Mouse (Mus musculus) ES-Bruce4 (cell line): ENCODE measurements around the gene Vsx2.

ENCODE experiments used
- CTCF ChIP-seq: IDR thresholded peaks from one replicate; pipeline ENCODE4 v1.8.1; 2011; ENCODE audit warnings: low read depth, low read length
- EP300 ChIP-seq: IDR thresholded peaks from 2 replicates; pipeline ENCODE4 v1.6.1; 2011; ENCODE audit warnings: low read depth, low read length; ENCODE audit not compliant: insufficient read depth
- POLR2A ChIP-seq: IDR thresholded peaks from one replicate; pipeline ENCODE4 v1.8.1; 2011; ENCODE audit warnings: low read length; ENCODE audit not compliant: insufficient read depth

DNA sequence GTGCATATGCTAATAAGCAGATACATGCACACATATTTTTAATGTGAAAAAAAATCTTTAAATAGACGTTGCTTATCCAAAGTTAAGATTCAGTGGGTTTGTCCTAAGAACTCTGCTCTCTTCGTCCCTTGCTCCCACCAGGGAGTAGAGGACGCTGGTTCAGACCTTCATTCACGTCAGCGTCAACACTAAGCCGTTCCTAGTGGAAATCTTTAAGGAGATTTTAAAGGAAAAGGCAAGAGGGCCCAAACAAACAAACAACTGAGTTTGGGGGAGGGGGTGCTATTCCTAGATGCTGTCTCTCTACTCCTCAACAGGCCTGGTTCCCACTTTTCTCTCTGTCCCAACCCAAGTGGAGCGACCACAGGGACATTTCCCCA, 2.8 kb downstream of the Vsx2 start:
- TF ChIP-seq CTCF = no peak
- TF ChIP-seq POLR2A = no peak
- no peak for TF ChIP-seq EP300
